Mouse (Mus musculus) Muller cell, postnatal 12 days (primary cell): ENCODE data around the gene Rasef.
"Not testable (repeated sequence)": the region's sequence is repeated elsewhere in the genome, so short reads cannot be mapped to it uniquely, and the experiment has no call there.

Experiments used
- DNase-seq: peaks from one replicate; pipeline ENCODE4 v3.0.0-alpha.2; 2015; ENCODE audit errors: inconsistent ontology term

Gene Rasef

GRCm38 (mm10) chr4:73790260-73791185 lies at the start of gene Rasef:
Gene Rasef, minus strand, starts transcription at chr4:73790994.
- DNase-seq = peak; percentile 66

GRCm38 (mm10) chr4:73826587-73826986 lies 35.8 kb upstream of the Rasef start:
- DNase-seq = no peak

- DNase-seq = no peak
Measured at GRCm38 (mm10) chr4:73791186-73791540, 369 bp upstream of the Rasef start.

GRCm38 (mm10) chr4:73789534-73789933 lies 1.3 kb downstream of the Rasef start:
- no peak for DNase-seq

GRCm38 (mm10) chr4:73788076-73788730 lies 2.6 kb downstream of the Rasef start:
- no peak for DNase-seq

- DNase-seq = no peak
Measured at GRCm38 (mm10) chr4:73784147-73784546, 6.6 kb downstream of the Rasef start.

GRCm38 (mm10) chr4:73781061-73781460 lies 9.7 kb downstream of the Rasef start:
- DNase-seq = no peak

- DNase-seq = peak; percentile 56
Measured at GRCm38 (mm10) chr4:73775266-73775665, 15.5 kb downstream of the Rasef start.

GRCm38 (mm10) chr4:73773831-73774810 lies 16.7 kb downstream of the Rasef start:
- DNase-seq = no peak

- no peak for DNase-seq
Measured at GRCm38 (mm10) chr4:73772028-73772427, 18.8 kb downstream of the Rasef start.

- DNase-seq = peak; percentile 61
Measured at GRCm38 (mm10) chr4:73770592-73770991, 20.2 kb downstream of the Rasef start.

GRCm38 (mm10) chr4:73768156-73768555 lies 22.6 kb downstream of the Rasef start:
- no peak for DNase-seq

GRCm38 (mm10) chr4:73748219-73748618 lies 42.6 kb downstream of the Rasef start:
- no peak for DNase-seq

GRCm38 (mm10) chr4:73739439-73739838 lies 51.4 kb downstream of the Rasef start:
- no peak for DNase-seq

GRCm38 (mm10) chr4:73719819-73720218 lies 71.0 kb downstream of the Rasef start:
- DNase-seq = no peak

- DNase-seq = no peak
Measured at GRCm38 (mm10) chr4:73718761-73719160, 72.0 kb downstream of the Rasef start.

GRCm38 (mm10) chr4:73683216-73683615 lies 107.6 kb downstream of the Rasef start, which contains the start of gene Gm428:
Gene Gm428, plus strand, starts transcription at chr4:73683516.
- not testable (repeated sequence) for DNase-seq

GRCm38 (mm10) chr4:73668054-73668453 lies 122.7 kb downstream of the Rasef start, which contains the start of gene Gm11239:
Gene Gm11239, plus strand, starts transcription at chr4:73668354.
- not testable (repeated sequence) for DNase-seq
